Mouse (Mus musculus) adrenal gland (tissue): ENCODE measurements around the gene Gm13762.
"Not testable (repeated sequence)": the region's sequence is repeated elsewhere in the genome, so short reads cannot be mapped to it uniquely, and the experiment has no call there.

ENCODE experiments used
- intact Hi-C: fragments of 180-260 bp; cut with DNase I; formaldehyde crosslinking; loops from one replicate; pipeline ENCODE4 v1.15.1; 2025
- long read RNA-seq, 2 experiments: library from polyadenylated mRNA; unstranded; transcript quantifications; one replicate each; pipeline ENCODE4 v2.0.0; 2020; ENCODE audit warnings: borderline replicate concordance in 1 of 2; ENCODE audit not compliant: insufficient replicate concordance in 1 of 2

The Gm13762 gene
- long read RNA-seq, experiment 1: 0 reads
- long read RNA-seq, experiment 2: 0 reads

DNA sequence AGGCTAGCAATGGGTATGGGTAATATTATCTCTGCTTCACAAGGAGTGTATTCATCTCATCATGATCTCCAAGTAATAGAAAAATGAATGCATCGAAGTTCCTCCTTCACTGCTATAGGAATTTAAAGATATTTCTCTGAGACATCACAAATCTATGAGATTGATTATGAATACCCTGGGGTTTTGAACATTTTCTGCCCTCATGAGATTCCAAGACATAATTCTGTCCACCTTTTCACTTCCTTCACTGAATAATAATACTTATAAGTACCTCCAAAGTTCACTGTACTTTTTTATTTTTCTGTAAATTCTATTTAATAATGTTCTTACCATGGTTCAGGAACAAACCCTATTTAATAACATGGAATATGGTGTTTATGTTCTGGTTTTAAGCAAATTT lies at the start of gene Gm13762:
TSS of gene Gm13762 (minus strand) at position 101 of the 400 bp plus-strand sequence.
- intact Hi-C loops: no loop called here

DNA sequence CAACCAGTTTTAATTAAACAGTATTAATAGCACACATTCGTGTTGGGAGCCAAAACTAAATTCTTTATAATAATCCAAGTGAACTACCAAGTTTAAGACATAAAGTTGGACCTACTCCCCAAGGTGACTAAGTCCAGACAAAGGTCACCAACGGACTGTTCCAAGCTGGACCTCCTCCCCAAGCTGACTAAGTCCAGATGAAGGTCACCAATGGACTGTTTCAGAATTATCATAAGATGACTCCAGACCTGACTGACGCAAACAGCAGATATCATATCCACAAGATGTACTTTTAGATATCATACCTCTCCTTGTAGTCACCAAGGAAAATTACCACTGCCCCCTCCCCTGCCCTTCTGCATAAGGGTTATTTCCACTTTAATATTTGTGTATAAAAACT lies 41.4 kb upstream of the Gm13762 start:
- intact Hi-C loops: not testable (repeated sequence)

DNA sequence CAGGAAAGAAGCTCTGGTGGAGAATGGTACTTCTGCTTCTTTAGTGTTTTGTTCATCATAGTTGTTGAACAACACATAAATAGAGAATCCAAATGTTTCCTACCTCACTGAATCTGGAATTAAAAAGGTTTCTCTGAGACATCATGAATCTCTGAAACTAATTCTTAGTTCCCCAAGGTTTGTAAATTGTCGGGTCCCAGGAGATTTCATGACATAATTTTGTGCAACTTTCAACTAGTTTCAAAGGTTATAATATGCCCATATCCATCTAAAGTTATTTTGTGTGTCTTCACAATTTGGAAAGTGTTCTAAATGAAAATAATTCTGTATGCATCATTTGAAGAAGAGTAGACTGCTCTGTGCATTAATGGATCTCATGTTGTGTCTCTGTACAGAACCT lies 38.2 kb upstream of the Gm13762 start, which contains the start of gene Olfr1216:
TSS of gene Olfr1216 (minus strand) at position 101 of the 400 bp plus-strand sequence.
- intact Hi-C loops: no loop called here

DNA sequence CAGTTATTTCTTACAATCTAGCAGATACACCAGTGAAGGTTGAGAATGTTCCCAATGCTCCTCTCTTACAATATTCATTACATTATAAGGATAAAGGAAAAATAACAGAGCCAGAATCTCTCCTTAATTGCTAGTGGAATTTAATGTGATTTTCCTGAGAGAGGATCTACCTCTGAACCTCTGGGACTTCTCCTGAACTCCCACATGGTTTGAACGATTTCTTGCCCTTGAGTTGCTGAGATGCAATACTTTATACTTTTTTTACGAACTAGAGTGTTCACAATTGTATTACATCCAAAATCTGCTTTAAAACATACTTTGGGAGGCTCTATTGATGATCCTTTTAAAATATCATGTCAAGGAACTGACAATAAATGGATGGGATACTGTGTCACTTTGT lies 26.8 kb upstream of the Gm13762 start, which contains the start of gene Olfr1215:
TSS of gene Olfr1215 (minus strand) at position 101 of the 400 bp plus-strand sequence.
- intact Hi-C loops: no loop called here

DNA sequence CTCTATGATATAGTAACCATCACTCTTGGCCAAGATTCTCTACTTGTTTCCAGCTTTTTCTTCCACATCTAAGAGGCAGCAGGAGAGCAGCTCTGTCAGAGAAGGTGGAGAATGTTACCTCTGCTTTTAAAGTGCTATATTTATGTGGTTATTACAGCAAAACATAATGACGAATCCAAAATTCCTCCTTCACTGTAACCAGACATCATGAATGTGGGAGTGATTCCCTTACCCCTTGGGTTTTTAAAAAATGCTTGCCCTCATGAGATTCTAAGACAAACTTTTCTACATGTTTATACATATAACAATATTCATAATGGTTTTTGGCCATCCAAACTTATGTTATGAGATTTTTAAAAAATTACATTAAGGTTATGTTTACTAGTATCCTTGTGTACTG lies 12.5 kb upstream of the Gm13762 start, which contains the start of gene Olfr1214:
TSS of gene Olfr1214 (minus strand) at position 101 of the 400 bp plus-strand sequence.
- intact Hi-C loops: no loop called here

DNA sequence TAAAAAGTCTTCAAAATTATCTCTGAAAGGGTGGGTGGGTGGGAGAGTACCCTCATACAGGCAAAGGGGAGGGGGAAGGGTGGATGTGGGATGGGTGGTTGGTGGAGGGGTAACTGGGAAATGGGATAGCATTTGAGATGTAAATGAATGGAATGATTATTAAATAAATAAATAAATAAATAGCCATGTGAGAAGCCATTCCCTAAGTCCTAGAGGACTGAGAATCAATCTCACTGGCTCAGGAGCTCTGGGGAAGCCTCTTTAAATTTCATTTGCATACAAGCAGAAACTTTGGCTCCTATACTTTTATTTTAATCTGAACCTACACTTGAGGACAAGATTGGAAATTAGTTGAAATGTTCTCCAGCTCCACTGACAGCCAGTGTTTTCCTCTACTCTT lies 26.4 kb downstream of the Gm13762 start, which contains the start of gene Olfr1212:
TSS of gene Olfr1212 (plus strand) at position 301 of the 400 bp plus-strand sequence.
- intact Hi-C loops: no loop called here

DNA sequence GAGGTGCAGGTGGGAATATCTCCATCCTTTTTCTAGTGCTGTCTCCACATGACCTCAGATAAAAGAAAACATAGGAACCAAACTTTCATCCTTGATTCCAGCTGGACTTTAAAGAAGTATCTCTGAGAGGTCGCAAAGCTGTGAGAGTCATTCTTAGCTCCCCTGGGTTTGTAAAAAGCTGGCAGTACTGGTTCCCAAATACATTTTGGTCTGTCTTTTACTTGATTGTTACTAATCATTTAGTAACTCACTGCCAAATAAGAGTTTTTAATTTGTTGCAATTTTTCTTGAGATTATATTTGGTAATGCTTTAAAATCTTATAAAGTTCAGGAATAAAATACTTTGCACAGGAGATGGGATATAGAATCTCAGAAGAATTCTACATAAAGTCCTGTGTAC lies 42.1 kb downstream of the Gm13762 start, which contains the start of gene Olfr1211:
TSS of gene Olfr1211 (minus strand) at position 101 of the 400 bp plus-strand sequence.
- intact Hi-C loops: no loop called here
